Mouse (Mus musculus): ENCODE measurements at regions not wholly inside any gene's neighbourhood (a gene's known extent, or its start where the extent isn't known, plus 50 kb on each side); places are given as distances from the start of the nearest gene placed in this dataset.

DNA sequence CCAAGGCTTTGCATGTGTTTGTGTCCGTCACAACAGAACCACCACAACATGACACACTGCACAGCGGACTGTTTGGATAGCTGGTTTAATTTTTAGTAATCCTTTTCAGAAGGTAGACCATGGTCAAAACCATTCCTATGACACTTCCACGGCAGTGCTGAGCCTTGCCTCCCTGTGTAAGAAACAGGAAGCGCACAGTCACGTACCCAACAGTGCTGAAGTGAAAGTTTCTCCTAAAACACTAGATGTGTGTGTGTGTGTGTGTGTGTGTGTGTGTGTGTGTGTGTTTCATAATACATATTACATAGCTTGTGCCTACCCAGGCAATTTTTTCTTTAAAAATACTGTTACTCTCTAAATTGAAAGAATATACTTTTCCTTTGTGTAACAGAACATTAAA, 331.0 kb downstream of the Foxa2 start:
- TF ChIP-seq CTCF (IDR thresholded peaks at IDR 0.05; ENCODE audit: low read depth) (no peak), EP300 (IDR thresholded peaks at IDR 0.05; ENCODE audit: low read depth) (no peak)

All from heart, postnatal 0 days (tissue).